Mouse (Mus musculus): ENCODE measurements around the gene Rpl22.
A peak's percentile ranks its signal among the peaks of the same experiment; 100 is the strongest.

DNA sequence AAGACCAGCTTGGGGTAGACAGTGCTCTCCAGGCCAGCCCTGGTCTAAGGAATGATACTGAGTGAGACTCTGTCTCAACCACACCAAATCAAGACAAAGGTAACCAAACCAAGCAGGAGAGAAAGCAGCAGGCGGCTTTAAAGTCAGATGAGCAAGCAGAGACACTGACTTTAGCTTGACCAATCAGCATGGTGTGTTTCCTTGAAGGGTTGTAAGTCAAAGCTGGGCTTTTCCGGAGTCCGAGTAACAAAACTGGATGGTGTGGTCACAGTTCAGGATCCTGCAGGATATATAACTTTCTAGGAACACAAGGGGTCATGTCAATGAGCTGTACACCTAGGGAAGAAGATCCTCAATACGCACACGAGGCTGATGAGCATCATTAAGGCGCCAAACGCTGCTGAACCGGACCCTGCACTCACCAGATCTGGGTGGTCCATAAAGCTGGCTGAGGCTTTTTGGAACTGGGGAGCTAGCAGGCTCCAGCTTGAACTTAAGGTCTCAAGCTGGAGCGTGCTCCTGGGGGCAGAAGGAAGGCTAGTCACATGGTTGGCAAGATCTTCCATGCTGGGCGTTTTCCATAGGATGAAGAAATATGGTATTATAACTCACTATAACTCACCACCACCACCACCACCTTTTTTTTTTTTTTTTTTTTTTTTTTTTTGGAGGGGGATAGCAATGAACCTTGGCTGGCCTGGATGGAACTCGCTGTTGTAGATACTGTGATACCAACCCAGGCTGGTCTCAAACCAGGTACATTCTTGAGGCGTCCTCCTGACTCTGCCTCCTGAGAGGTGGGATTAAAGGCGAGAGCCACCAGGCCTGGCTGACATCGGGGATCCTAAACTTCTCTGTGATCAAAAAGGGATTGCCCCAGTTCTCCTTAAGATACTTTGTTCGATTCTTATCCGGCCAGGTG, 640 bp upstream of the Rpl22 start:
- TF ChIP-seq HCFC1 (IDR thresholded peaks at IDR 0.05; ENCODE audit: borderline replicate concordance, insufficient read depth, low read length) (no peak), ZNF384 (IDR thresholded peaks at IDR 0.05; ENCODE audit: low read depth, low read length) (peak; percentile 71), ZC3H11A (IDR thresholded peaks at IDR 0.05; ENCODE audit: borderline replicate concordance, low read depth, low read length) (no peak), CHD2 (IDR thresholded peaks at IDR 0.05; ENCODE audit: low read depth, low read length) (no peak)
